Mouse (Mus musculus) liver, postnatal 0 days (tissue): ENCODE data around the gene Asf1b. TPM values are rescaled to one million over a fixed set of nuclear protein-coding genes. Genes with fewer than 3 reads are reported as not detected.

Experiments
- ATAC-seq: fragments of 200-750 bp; cut with Nextera tagmentation; 2 replicates; pipeline ENCODE4 v1.8.0; 2017; ENCODE audit warnings: mild to moderate bottlenecking, moderate library complexity
- DNase-seq: peaks from one replicate; pipeline ENCODE4 v3.0.0-alpha.2; 2016
- H3K27ac ChIP-seq: fragments of 300-500 bp; sonication (generic); 2 replicates; pipeline ENCODE4 v1.5.1; 2014; ENCODE audit warnings: antibody characterized with exemption, moderate library complexity, mild to moderate bottlenecking, low read depth
- H3K27me3 ChIP-seq: fragments of 300-500 bp; sonication (generic); 2 replicates; pipeline ENCODE4 v1.6.1; 2014; ENCODE audit warnings: low read length, control low read depth, mixed read lengths; ENCODE audit not compliant: insufficient read depth
- H3K36me3 ChIP-seq: fragments of 300-500 bp; sonication (generic); replicated peaks from 2 replicates; pipeline ENCODE4 v1.6.1; 2014; ENCODE audit warnings: mild to moderate bottlenecking, control low read depth, low read length, moderate library complexity, mixed read lengths; ENCODE audit not compliant: insufficient read depth
- H3K4me1 ChIP-seq: fragments of 300-500 bp; sonication (generic); 2 replicates; pipeline ENCODE4 v1.6.1; 2014; ENCODE audit warnings: antibody characterized with exemption, mild to moderate bottlenecking, control low read depth; ENCODE audit not compliant: insufficient read depth
- H3K4me2 ChIP-seq: fragments of 300-500 bp; sonication (generic); 2 replicates; pipeline ENCODE4 v1.6.1; 2014; ENCODE audit warnings: low read depth, mild to moderate bottlenecking, low read length, moderate library complexity, mixed read lengths
- H3K4me3 ChIP-seq: fragments of 300-500 bp; sonication (generic); 2 replicates; pipeline ENCODE4 v1.5.1; 2014; ENCODE audit warnings: low read depth, low read length
- H3K9ac ChIP-seq: fragments of 300-500 bp; sonication (generic); replicated peaks from 2 replicates; pipeline ENCODE4 v1.6.1; 2014; ENCODE audit warnings: mild to moderate bottlenecking, moderate library complexity
- H3K9me3 ChIP-seq: fragments of 300-500 bp; sonication (generic); 2 replicates; pipeline ENCODE4 v1.6.1; 2016; ENCODE audit warnings: mild to moderate bottlenecking, control low read depth, low read length, mixed read lengths
- CTCF ChIP-seq: sonication (generic); IDR thresholded peaks from 2 replicates; pipeline ENCODE4 v1.5.1; 2016; ENCODE audit warnings: antibody characterized with exemption, low read depth
- EP300 ChIP-seq: IDR thresholded peaks from 2 replicates; pipeline ENCODE4 v1.6.1; 2016; ENCODE audit warnings: antibody characterized with exemption, low read depth, mild to moderate bottlenecking
- WGBS: fragments of 180-500 bp; shearing (Covaris S2); extraction: QIAGEN DNeasy Blood & Tissue Kit; methylation state at CpG from one replicate; pipeline ENCODE4 v1.1.7; 2014; ENCODE audit not compliant: insufficient replicate concordance; 5-methylcytosine and 5-hydroxymethylcytosine counted together
- polyA plus RNA-seq: library from polyadenylated mRNA; unstranded; fragments of >200 nt; fragmentation: Nextera tagmentation; extraction: Ambion mirVana; gene quantifications from 2 replicates; pipeline ENCODE4 v1.2.1, GENCODE M21; 2015

Gene Asf1b
- polyA plus RNA-seq, 1 experiment from 2014 or later = 55.4 TPM

GRCm38 (mm10) chr8:84008362-84008761 lies 53.1 kb downstream of the Asf1b start:
- Histone ChIP-seq H3K9me3 (no peaks in the 10 kb centered on the region), H3K4me1 (peaks cover 34% of the 10 kb centered on the region), H3K9ac (no peak overlapping the region), H3K36me3 (no peaks in the 10 kb centered on the region), H3K27me3 (peaks cover 37% of the 10 kb centered on the region), H3K27ac (no peak overlapping the region), H3K4me2 (no peak overlapping the region), H3K4me3 (no peak overlapping the region)
- DNase-seq (no peak), ATAC-seq (no peak)
- no peak for TF ChIP-seq EP300
- peak; percentile 56 for TF ChIP-seq CTCF
- WGBS = 51% methylated on average over 7 of the region's 7 CpGs

DNA sequence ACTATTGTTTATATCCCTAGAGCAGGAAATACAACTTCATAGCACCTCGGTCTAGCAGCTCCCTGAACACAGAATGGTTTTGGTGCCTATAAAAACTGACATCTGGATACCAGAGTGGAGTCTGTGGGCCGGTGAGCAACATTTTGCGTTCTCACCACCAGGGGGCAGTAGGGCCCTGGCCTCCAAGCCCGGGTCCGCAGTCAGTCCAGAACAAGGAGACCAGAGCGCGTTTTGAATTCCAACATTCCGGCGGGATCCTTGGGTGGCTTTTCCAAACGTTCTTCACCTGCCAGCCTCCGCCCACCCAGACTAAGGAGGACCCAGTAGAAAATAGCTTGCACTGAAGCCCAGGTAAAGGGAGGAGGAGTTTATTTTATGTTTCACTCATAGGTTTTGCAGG lies 54.6 kb downstream of the Asf1b start:
- Histone ChIP-seq H3K36me3 (no peaks in the 10 kb centered on the region), H3K4me3 (no peak overlapping the region), H3K4me1 (peaks cover 28% of the 10 kb centered on the region), H3K27me3 (peaks cover 40% of the 10 kb centered on the region), H3K27ac (no peak overlapping the region), H3K4me2 (no peak overlapping the region), H3K9ac (no peak overlapping the region), H3K9me3 (no peaks in the 10 kb centered on the region)
- DNase-seq = peak; percentile 85
- TF ChIP-seq EP300 (no peak), CTCF (peak; percentile 94)
- ATAC-seq = no peak; the same call in 1 of the 2 replicates
- WGBS = under 1% methylated on average over 11 of the region's 11 CpGs

DNA sequence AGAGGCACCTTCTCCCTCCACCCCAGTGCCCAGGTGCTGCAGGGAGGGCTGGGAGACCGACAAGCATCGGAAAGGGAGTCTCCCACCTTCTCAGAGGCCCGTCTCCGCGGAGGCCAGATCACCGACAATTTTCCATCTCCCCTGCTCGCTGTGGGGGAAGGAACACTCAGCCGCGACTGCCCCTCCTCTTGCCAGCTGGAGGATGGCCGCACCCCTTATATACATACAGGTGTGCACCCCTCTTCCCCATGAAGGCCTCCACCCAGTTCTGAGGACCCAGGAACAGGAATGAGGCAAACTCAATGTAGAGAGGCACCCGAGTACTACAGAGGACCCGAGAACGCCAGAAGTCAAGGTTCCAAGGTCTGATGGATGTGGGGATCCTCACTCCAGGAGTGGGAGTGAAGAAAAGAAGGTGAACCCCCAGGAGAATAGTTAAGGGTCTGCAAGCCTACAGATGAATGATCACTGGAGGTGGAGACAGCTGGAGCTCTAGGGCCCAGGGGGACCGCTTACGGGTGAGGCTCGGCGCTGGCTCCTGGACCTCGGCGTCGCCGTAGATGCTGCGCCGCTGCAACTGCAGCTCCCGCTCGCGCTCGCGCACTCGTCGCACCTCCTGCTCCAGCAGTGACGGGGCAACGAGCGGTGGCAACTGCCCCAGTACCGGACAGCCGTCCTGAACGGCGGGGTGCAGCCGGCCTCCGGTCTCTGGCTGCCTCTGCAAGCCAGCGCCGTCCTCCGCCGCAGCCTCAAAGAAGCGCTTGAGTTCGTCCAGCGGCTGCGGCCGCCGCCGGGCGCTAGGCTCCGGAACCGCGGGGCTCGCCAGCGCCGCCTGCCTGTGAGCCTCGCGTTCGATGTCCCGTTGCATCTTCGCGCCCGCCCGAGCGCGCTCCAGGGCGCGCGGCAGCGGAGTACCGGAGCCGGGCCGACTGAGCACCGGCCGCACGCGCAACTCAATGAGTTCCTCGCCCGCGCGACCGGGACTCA lies 55.6 kb downstream of the Asf1b start:
- Histone ChIP-seq H3K4me2 (peak overlapping the region; percentile 81), H3K9ac (no peak overlapping the region; the same call in none of the 2 replicates), H3K4me3 (peak overlapping the region; percentile 48), H3K9me3 (no peaks in the 10 kb centered on the region), H3K27ac (no peak overlapping the region), H3K36me3 (no peaks in the 10 kb centered on the region), H3K27me3 (peaks cover 44% of the 10 kb centered on the region), H3K4me1 (peaks cover 24% of the 10 kb centered on the region)
- DNase-seq = peak; percentile 78
- 3% methylated on average over 68 of the region's 83 CpGs for WGBS
- peak; percentile 44 for ATAC-seq
- TF ChIP-seq EP300 (no peak), CTCF (peak; percentile 71)

DNA sequence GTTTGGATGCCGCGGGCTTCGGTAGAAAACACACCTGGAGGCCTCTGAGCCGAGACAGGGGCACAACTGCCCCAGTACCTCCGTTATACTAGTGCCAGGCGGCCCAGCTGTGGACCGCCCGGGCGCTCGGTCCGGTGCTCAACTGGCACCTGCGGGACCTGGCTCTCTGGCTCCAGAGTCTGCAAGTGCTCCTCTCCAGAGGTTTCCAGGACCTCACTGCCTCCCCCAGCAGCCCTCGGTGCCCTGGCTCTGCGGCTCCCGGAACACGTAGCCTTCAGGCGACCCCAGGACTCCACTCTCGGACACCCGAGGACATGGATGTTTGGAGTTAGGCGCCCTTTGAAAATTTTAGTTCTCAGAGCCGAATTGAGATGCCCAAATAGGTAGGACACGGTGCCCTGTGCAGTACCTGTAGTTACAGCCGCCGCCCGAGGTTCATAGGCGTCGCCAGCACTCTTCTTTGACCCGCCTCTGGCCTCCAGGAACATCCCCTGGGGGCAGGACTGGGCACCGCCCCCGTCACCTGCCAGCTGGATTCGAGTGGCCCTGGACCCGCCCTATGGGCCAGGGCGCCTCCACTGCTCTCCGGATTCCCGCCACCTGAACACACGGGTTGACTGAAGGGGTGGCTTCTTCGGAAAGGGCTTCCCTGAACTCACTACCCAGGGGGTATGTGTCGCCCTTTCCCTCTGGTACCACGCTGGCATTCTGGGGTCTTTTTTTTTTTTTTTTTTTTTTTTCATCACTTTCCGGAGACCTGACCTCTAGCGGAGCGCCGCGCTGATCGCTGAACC lies 56.6 kb downstream of the Asf1b start, which contains the start of gene 2210011C24Rik:
TSS of gene 2210011C24Rik (minus strand) at position 467 of the 794 bp plus-strand sequence.
- Histone ChIP-seq H3K9ac (no peak within 1 kb of the TSS; the same call in none of the 2 replicates), H3K4me2 (peak within 1 kb of the TSS; percentile 81), H3K4me1 (peaks cover 24% of the 10 kb centered on the region), H3K9me3 (no peaks in the 10 kb centered on the region), H3K4me3 (peak within 1 kb of the TSS; percentile 48), H3K27ac (no peak within 1 kb of the TSS), H3K27me3 (peaks cover 44% of the 10 kb centered on the region), H3K36me3 (no peaks in the 10 kb centered on the region)
- DNase-seq (peak; percentile 68), ATAC-seq (peak; percentile 78)
- no peak for TF ChIP-seq EP300
- TF ChIP-seq CTCF = no peak
- WGBS = 2% methylated on average over 42 of the region's 45 CpGs

DNA sequence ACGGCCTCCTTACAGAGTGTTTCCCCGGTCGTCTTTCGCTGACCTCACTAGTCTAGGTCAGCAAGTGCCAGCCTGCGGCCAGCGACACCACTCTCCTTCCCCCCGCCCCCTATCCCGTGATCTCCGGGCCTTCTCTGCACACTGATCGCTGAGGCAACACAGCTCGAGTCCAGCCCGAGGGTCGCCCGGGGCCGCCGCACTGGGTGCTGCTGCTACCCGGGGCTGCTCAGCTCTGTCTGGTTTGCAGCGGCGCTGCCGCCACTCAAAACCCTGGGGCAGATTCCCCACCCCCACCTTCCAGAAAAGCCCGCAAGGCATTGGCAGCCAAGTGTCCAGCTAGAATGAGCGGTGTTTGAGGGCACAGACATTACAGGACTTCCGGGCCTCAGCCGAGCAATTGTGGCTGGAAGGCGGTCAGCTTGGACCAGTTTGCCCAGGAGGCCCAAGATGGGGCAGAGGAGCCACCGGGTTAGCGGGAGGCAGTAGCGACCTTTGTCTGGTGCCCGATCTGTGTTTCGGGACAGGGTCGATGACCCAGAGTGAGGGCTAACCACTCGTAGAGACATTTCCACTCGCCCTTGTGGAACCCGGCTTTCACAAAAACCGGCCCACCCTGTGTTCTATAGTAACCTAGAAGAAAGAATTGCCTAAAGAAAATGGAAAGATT lies 57.3 kb downstream of the Asf1b start:
- TF ChIP-seq EP300 (no peak), CTCF (no peak)
- H3K27me3 ChIP-seq = peaks cover 44% of the 10 kb centered on the region
- H3K4me1 ChIP-seq = peaks cover 24% of the 10 kb centered on the region
- H3K27ac ChIP-seq = no peak overlapping the region
- peak overlapping the region; percentile 48 for H3K4me3 ChIP-seq
- H3K4me2 ChIP-seq = peak overlapping the region; percentile 81
- 11% methylated on average over 35 of the region's 35 CpGs for WGBS
- peak; percentile 36 for DNase-seq
- H3K36me3 ChIP-seq = no peaks in the 10 kb centered on the region
- no peaks in the 10 kb centered on the region for H3K9me3 ChIP-seq
- peak; percentile 57 for ATAC-seq
- H3K9ac ChIP-seq = no peak overlapping the region
